Mouse (Mus musculus): Measurements from ENCODE around the gene Frs3.

GRCm38 (mm10) chr17:47701793-47702192 lies 13.0 kb downstream of the Frs3 start:
- TF ChIP-seq CTCF (IDR thresholded peaks at IDR 0.05; ENCODE audit: borderline replicate concordance, insufficient read depth, low read depth, low read length), result no peak
- TF ChIP-seq POLR2A (IDR thresholded peaks at IDR 0.05; ENCODE audit: borderline replicate concordance, insufficient read depth, low read length), result no peak
